Mouse (Mus musculus) erythroblast, embryonic 14.5 days (primary cell): Measurements from ENCODE around the gene Col4a3.

Source experiments
- GATA1 ChIP-seq: IDR thresholded peaks from 2 replicates; pipeline ENCODE4 v1.6.1; 2012; ENCODE audit warnings: low read length, inconsistent platforms, mixed read lengths
- TAL1 ChIP-seq: IDR thresholded peaks from 3 replicates; pipeline ENCODE4 v1.6.1; 2012; ENCODE audit warnings: low read length, inconsistent platforms, mixed read lengths

- no peak for TF ChIP-seq GATA1
- TF ChIP-seq TAL1 = no peak
Observed at GRCm38 (mm10) chr1:82544419-82545185, 42.1 kb upstream of the Col4a3 start.
